Mouse (Mus musculus): ENCODE data around the gene Strn4.

DNA sequence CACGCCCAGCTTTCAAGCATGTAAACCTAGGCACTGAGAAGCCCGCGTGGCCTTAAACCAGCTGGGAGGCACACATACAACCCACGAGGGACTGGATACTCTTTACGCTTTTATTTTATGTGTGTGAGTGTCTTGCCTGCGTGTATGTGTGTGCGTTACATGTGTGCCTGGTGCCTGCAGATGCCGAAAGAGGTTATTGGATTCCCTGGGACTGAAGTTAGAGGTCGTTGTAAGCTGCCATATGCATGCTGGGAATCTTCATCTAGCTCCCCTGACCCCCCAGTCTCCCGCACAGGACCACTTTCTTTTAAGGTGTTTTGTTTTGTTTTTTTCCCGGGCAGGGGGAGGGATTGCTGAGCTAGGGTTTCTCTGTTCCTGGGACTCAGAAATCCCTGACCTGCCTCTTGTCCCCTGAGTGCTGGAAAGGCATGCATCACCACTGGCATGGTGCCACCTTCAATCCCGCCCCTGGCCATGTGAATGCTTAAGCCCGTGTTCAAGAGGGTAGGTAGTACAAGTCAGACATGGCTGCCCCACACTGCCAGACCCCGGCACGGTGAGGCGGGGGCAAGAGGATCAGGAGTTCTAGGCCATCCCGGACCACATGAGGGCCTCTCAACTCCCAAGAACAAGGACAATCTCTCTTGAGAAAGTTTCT lies 31.8 kb upstream of the Strn4 start:
- TF ChIP-seq POLR2A (IDR thresholded peaks at IDR 0.05; ENCODE audit: insufficient read depth, low read depth, low read length), result no peak
- TF ChIP-seq CTCF (IDR thresholded peaks at IDR 0.05), result no peak

Measured in heart, adult 2 months (tissue).